Mouse (Mus musculus) urinary bladder, postnatal 25 days (tissue): ENCODE results near the gene Ociad2.

Source experiments
- DNase-seq: peaks from one replicate; pipeline ENCODE4 v3.0.0; 2022; ENCODE audit warnings: low spot score

Gene Ociad2

GRCm38 (mm10) chr5:73304507-73304906, 36.3 kb downstream of the Ociad2 start:
- no peak for DNase-seq

GRCm38 (mm10) chr5:73301601-73302307, 39.1 kb downstream of the Ociad2 start:
- DNase-seq, result no peak

GRCm38 (mm10) chr5:73295916-73296315, 44.9 kb downstream of the Ociad2 start:
- DNase-seq, result no peak

- no peak for DNase-seq
These were observed 45.8 kb downstream of the Ociad2 start for GRCm38 (mm10) chr5:73295016-73295415.

GRCm38 (mm10) chr5:73293458-73293827, 47.4 kb downstream of the Ociad2 start:
- DNase-seq, result no peak

GRCm38 (mm10) chr5:73292502-73293457, 48.0 kb downstream of the Ociad2 start, which contains the start of gene Ociad1:
Gene Ociad1, plus strand, starts transcription at chr5:73292784.
- peak; percentile 86 for DNase-seq

GRCm38 (mm10) chr5:73289900-73290299, 50.9 kb downstream of the Ociad2 start:
- no peak for DNase-seq

- DNase-seq, result no peak
These were observed 54.2 kb downstream of the Ociad2 start for GRCm38 (mm10) chr5:73286603-73287002.

- no peak for DNase-seq
These were observed 55.3 kb downstream of the Ociad2 start for GRCm38 (mm10) chr5:73285470-73285978.

- no peak for DNase-seq
These were observed 56.8 kb downstream of the Ociad2 start for GRCm38 (mm10) chr5:73284046-73284445.

- no peak for DNase-seq
These were observed 60.3 kb downstream of the Ociad2 start for GRCm38 (mm10) chr5:73280567-73280850.

- no peak for DNase-seq
These were observed 60.9 kb downstream of the Ociad2 start for GRCm38 (mm10) chr5:73279732-73280566.

- no peak for DNase-seq
These were observed 61.6 kb downstream of the Ociad2 start for GRCm38 (mm10) chr5:73279190-73279589.

- DNase-seq, result no peak
These were observed 65.9 kb downstream of the Ociad2 start for GRCm38 (mm10) chr5:73274941-73275340.

GRCm38 (mm10) chr5:73273171-73273570, 67.7 kb downstream of the Ociad2 start:
- no peak for DNase-seq
